Mouse (Mus musculus): ENCODE measurements at regions not wholly inside any gene's neighbourhood (a gene's known extent, or its start where the extent isn't known, plus 50 kb on each side); places are given as distances from the start of the nearest gene placed in this dataset.
"Not testable (repeated sequence)": the region's sequence is repeated elsewhere in the genome, so short reads cannot be mapped to it uniquely, and the experiment has no call there.

DNA sequence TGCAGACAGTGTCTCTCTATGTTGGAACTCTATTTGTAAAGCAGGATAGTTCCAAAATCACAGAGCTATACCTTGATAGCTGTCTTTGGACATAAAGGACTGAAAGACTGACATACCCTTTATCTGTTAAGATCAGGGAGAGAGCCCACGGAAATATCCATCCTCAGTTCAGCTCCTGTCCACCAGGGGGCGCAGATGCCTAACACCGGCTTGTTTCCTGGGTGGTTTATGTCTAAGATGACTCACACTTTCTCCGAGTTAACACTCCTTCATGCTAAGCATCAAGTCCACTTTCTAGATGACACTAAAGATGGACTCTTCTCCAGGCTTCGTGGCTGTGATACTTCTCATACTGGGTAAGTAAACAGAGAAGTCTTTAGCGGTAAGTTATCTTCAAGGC, 636.8 kb upstream of the Olfr1507 start:
- H3K27ac ChIP-seq (ENCODE audit: insufficient read depth, low read length); H3K27me3 ChIP-seq (ENCODE audit: control insufficient read depth, insufficient read depth, low read length); H3K4me3 ChIP-seq (ENCODE audit: extremely low read depth, insufficient read depth, insufficient read length); H3K36me3 ChIP-seq (ENCODE audit: control insufficient read depth, insufficient read depth, low read length); H3K4me1 ChIP-seq (ENCODE audit: control insufficient read depth, insufficient read depth, insufficient read length): not testable (repeated sequence)
- DNase-seq (ENCODE audit: low read depth in 1 of 2, low spot score in 2 of 2), result peak; percentile 9 to 14
- peak; percentile 58; the same call in 1 of the 2 replicates for TF ChIP-seq CTCF (IDR thresholded peaks at IDR 0.05; ENCODE audit: extremely low read depth, insufficient read depth, insufficient read length, insufficient replicate concordance)
- 22% methylated on average over 6 of the region's 6 CpGs for WGBS

DNA sequence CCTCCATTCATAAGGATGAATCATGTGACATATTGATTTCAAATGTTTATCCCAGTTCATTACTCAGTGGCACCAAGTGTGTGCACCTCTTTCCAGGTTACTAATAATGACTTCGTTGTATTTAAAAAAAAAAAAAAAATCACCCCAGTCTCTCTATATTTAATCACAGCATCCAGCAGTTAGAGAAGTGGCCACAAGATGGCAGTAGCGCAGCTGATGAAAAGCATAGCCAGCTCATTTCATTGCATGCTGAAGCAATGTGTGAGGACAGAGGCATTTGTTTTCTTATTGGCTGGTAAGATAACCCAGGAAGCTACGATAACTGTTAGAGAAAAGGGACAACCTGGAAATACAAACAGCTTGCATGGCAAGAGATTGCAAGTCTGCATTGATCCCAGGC, 626.2 kb upstream of the Olfr1507 start:
- H3K36me3 ChIP-seq (ENCODE audit: control insufficient read depth, insufficient read depth, low read length); H3K27me3 ChIP-seq (ENCODE audit: control insufficient read depth, insufficient read depth, low read length); H3K4me1 ChIP-seq (ENCODE audit: control insufficient read depth, insufficient read depth, insufficient read length); H3K27ac ChIP-seq (ENCODE audit: insufficient read depth, low read length); H3K4me3 ChIP-seq (ENCODE audit: extremely low read depth, insufficient read depth, insufficient read length): not testable (repeated sequence)
- 2% methylated on average over 2 of the region's 3 CpGs for WGBS
- peak in 1 of 2 experiments; percentile 6 for DNase-seq (ENCODE audit: low read depth in 1 of 2, low spot score in 2 of 2)

GRCm38 (mm10) chr14:53109732-53110131, 614.2 kb upstream of the Olfr1507 start:
- H3K4me1 ChIP-seq (ENCODE audit: control insufficient read depth, insufficient read depth, insufficient read length); DNase-seq (ENCODE audit: low read depth in 1 of 2, low spot score in 2 of 2); H3K27ac ChIP-seq (ENCODE audit: insufficient read depth, low read length); H3K36me3 ChIP-seq (ENCODE audit: control insufficient read depth, insufficient read depth, low read length); H3K27me3 ChIP-seq (ENCODE audit: control insufficient read depth, insufficient read depth, low read length); H3K4me3 ChIP-seq (ENCODE audit: extremely low read depth, insufficient read depth, insufficient read length): not testable (repeated sequence)
- WGBS, result 28% methylated on average over 3 of the region's 3 CpGs

DNA sequence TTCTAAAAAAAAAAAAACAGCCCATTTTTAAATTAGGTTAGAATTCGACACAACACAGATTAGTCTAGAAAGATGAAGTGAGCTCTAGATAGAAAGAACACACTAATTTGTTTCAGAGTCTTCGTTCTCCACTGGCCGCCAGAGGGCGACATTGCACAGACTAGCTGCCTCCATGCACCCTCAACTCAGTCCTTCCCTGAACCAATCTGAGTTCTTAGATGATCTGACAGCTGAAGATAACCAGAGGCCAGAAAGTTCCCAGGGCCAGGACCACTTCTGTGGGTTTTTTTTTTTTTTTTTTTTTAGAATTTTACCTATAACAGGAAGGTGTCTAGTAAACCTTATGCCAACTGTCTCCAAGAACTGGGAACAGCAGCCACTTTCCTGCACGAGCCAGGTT, 605.8 kb upstream of the Olfr1507 start:
- H3K4me1 ChIP-seq (ENCODE audit: control insufficient read depth, insufficient read depth, insufficient read length); H3K27me3 ChIP-seq (ENCODE audit: control insufficient read depth, insufficient read depth, low read length); DNase-seq (ENCODE audit: low read depth in 1 of 2, low spot score in 2 of 2); H3K27ac ChIP-seq (ENCODE audit: insufficient read depth, low read length); H3K36me3 ChIP-seq (ENCODE audit: control insufficient read depth, insufficient read depth, low read length); H3K4me3 ChIP-seq (ENCODE audit: extremely low read depth, insufficient read depth, insufficient read length): not testable (repeated sequence)
- WGBS, result 21% methylated on average over 5 of the region's 5 CpGs

DNA sequence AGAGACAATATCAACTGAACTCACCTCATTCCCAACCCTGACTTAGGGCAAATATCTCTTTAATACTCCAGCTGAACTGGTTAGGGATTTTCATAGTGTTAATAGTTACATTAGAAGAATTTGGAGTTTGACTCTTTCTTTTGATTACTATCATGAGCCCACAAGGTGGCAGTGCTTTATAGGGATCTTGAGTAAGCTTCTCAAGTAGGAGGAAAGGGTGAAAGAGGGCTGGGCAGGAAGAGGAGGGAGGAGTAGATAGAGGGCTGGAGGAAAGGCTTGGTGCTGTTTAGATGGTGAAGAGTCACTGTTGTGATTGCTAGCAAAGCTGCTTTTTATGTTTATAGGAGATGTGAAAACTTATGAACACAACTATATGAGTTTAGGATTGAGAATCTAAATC, 595.4 kb upstream of the Olfr1507 start:
- H3K27me3 ChIP-seq (ENCODE audit: control insufficient read depth, insufficient read depth, low read length); H3K36me3 ChIP-seq (ENCODE audit: control insufficient read depth, insufficient read depth, low read length); H3K4me1 ChIP-seq (ENCODE audit: control insufficient read depth, insufficient read depth, insufficient read length); DNase-seq (ENCODE audit: low read depth in 1 of 2, low spot score in 2 of 2); H3K27ac ChIP-seq (ENCODE audit: insufficient read depth, low read length); H3K4me3 ChIP-seq (ENCODE audit: extremely low read depth, insufficient read depth, insufficient read length): not testable (repeated sequence)

DNA sequence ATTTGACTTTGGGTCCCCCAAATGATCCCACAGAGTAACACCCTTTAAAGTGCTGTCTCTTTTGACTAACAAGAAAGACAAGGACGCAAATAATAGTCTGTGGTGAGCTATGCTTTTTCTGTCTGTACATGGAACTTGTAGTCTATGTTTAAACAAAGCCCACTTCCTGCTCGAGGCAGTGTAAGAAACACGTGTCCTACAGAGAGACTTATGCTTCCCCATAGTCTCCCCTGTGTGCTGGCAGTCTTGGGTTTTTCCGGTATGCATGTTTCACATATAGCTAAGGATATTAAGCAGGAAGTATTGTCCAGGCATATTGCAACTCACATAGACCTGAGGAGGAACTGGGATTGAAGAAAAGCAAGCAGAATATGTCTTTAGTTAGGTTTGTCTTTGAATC, 586.3 kb upstream of the Olfr1507 start:
- 11% methylated on average over 4 of the region's 4 CpGs for WGBS
- H3K27me3 ChIP-seq (ENCODE audit: control insufficient read depth, insufficient read depth, low read length); H3K4me3 ChIP-seq (ENCODE audit: extremely low read depth, insufficient read depth, insufficient read length); H3K36me3 ChIP-seq (ENCODE audit: control insufficient read depth, insufficient read depth, low read length); DNase-seq (ENCODE audit: low read depth in 1 of 2, low spot score in 2 of 2); H3K4me1 ChIP-seq (ENCODE audit: control insufficient read depth, insufficient read depth, insufficient read length); H3K27ac ChIP-seq (ENCODE audit: insufficient read depth, low read length): not testable (repeated sequence)

DNA sequence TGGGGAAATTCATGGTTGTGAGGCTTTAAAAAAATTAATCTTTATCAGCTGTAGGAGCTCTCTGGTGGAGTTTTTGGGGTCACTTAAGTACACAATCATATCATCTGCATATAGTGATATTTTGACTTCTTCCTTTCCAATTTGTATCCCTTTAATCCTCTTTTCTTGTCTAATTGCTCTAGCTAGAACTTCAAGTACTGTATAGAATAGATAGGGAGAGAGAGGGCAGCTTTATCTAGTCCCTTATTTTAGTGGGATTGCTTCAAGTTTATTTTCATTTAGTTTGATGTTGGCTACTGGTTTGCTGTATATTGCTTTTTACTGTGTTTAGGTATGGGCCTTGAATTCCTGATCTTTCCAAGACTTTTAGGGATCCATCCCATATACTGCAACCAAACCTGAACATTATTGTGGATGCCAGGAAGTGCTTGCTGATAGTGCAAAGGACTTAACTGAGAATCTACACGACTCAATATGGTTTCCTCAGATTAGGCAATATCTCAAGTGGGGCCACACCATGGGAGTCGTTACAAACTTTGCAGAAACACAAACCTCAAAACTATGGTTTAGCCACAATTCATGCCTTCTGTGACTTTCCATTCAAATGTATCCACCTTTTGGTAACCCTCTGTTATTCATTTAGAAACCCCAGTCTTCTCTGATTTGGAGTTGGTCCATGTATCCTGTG, 585.6 kb upstream of the Olfr1507 start:
- not testable (repeated sequence) for H3K36me3 ChIP-seq (ENCODE audit: control insufficient read depth, insufficient read depth, low read length); H3K4me3 ChIP-seq (ENCODE audit: extremely low read depth, insufficient read depth, insufficient read length); H3K27me3 ChIP-seq (ENCODE audit: control insufficient read depth, insufficient read depth, low read length); H3K4me1 ChIP-seq (ENCODE audit: control insufficient read depth, insufficient read depth, insufficient read length); DNase-seq (ENCODE audit: low read depth in 1 of 2, low spot score in 2 of 2); H3K27ac ChIP-seq (ENCODE audit: insufficient read depth, low read length)
- WGBS, result 18% methylated on average over 1 of the region's 2 CpGs

GRCm38 (mm10) chr14:53080556-53080955, 585.0 kb upstream of the Olfr1507 start:
- H3K4me1 ChIP-seq (ENCODE audit: control insufficient read depth, insufficient read depth, insufficient read length); H3K36me3 ChIP-seq (ENCODE audit: control insufficient read depth, insufficient read depth, low read length); H3K4me3 ChIP-seq (ENCODE audit: extremely low read depth, insufficient read depth, insufficient read length); H3K27me3 ChIP-seq (ENCODE audit: control insufficient read depth, insufficient read depth, low read length); DNase-seq (ENCODE audit: low read depth in 1 of 2, low spot score in 2 of 2); H3K27ac ChIP-seq (ENCODE audit: insufficient read depth, low read length): not testable (repeated sequence)
- WGBS, result 52% methylated on average over 3 of the region's 3 CpGs

DNA sequence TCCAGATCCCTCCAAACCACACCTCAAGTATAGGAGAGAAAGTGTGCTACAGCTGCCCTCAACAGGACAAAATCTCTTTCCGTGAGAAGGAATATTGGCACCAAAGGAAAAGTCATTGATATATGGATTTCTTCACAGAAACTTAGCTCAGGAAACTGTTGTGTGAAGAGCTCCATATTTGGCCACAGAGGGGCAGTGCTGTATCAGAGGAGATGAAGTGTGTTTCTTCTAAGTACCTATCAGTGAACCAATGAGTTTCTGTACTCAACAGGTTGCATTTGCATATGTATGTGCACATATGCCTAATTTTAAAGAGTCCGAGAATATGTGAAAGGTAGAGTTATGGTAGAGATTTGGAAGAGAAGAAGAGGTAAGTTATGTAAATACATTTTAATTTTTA, 580.4 kb upstream of the Olfr1507 start:
- H3K27me3 ChIP-seq (ENCODE audit: control insufficient read depth, insufficient read depth, low read length); H3K36me3 ChIP-seq (ENCODE audit: control insufficient read depth, insufficient read depth, low read length); H3K4me3 ChIP-seq (ENCODE audit: extremely low read depth, insufficient read depth, insufficient read length); H3K4me1 ChIP-seq (ENCODE audit: control insufficient read depth, insufficient read depth, insufficient read length); H3K27ac ChIP-seq (ENCODE audit: insufficient read depth, low read length); DNase-seq (ENCODE audit: low read depth in 1 of 2, low spot score in 2 of 2): not testable (repeated sequence)
- WGBS, result 33% methylated on average over 2 of the region's 2 CpGs

- H3K27ac ChIP-seq (ENCODE audit: insufficient read depth, low read length), result peak overlapping the region; percentile 35; the same call in 1 of the 2 replicates
- DNase-seq (ENCODE audit: low read depth in 1 of 2, low spot score in 2 of 2); H3K4me1 ChIP-seq (ENCODE audit: control insufficient read depth, insufficient read depth, insufficient read length); H3K36me3 ChIP-seq (ENCODE audit: control insufficient read depth, insufficient read depth, low read length); H3K4me3 ChIP-seq (ENCODE audit: extremely low read depth, insufficient read depth, insufficient read length); H3K27me3 ChIP-seq (ENCODE audit: control insufficient read depth, insufficient read depth, low read length): not testable (repeated sequence)
- WGBS, result 9% methylated on average over 6 of the region's 6 CpGs
Observed at GRCm38 (mm10) chr14:53073126-53073525, 577.6 kb upstream of the Olfr1507 start.

- not testable (repeated sequence) for H3K4me3 ChIP-seq (ENCODE audit: extremely low read depth, insufficient read depth, insufficient read length); H3K36me3 ChIP-seq (ENCODE audit: control insufficient read depth, insufficient read depth, low read length); H3K27me3 ChIP-seq (ENCODE audit: control insufficient read depth, insufficient read depth, low read length); H3K4me1 ChIP-seq (ENCODE audit: control insufficient read depth, insufficient read depth, insufficient read length); DNase-seq (ENCODE audit: low read depth in 1 of 2, low spot score in 2 of 2); H3K27ac ChIP-seq (ENCODE audit: insufficient read depth, low read length)
- WGBS, result no CpG with 5 or more reads among the region's 1 CpGs
Observed at GRCm38 (mm10) chr14:53072502-53072901, 577.0 kb upstream of the Olfr1507 start.

Data from spleen, adult 2 months (tissue).